Mouse (Mus musculus) ES-CJ7 (cell line): ENCODE data around the gene Pign.

Source experiments
- DNase-seq: peaks from one replicate; pipeline ENCODE4 v3.0.0; 2011; ENCODE audit warnings: low read depth, low spot score

The Pign gene

GRCm38 (mm10) chr1:105563821-105564220 lies 99.7 kb downstream of the Pign start:
- DNase-seq: peak; percentile 34

DNA sequence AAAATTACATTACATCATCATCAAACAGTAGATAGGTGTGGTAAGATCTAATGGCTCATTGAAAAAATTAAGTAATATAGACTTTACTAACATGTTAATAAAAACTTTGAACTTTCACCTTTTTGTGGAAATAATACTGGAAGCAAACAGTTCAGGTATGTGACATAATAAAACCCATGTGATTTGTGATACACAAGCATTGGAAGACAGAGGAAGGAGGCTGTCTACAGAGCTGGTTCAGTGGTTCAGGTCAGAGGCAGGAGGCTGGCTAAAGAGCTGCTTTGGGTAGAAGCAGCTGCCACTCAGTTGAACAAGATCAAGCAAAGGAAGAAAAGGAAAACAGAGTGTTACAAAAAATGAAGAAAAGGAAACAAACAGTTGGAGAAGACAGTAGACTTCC lies 107.4 kb downstream of the Pign start:
- no peak for DNase-seq

DNA sequence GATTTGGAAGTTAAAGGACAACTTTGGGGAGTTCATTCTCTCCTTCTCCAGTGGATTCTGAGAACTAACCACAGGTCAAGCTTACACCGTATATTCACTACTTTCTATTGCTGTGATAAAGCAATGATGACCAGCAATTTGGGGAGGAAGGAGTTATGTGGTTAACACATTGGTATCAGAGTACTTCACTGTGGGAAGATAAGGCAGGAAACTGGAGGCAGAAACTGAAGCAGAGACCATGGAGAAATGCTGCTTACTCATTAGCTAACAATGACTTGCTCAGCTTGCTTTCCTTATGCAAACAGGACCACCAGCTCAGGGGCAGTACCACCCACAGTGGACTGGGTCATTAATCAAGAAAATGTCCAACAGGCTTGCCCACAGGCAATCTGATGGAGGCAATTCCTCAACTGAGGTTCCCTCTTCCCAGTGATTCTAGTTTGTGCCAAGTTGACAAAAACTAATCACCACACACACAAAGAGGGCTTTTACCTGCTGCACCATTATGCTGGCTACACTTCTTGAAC lies 108.2 kb downstream of the Pign start:
- DNase-seq: no peak

GRCm38 (mm10) chr1:105553130-105553529 lies 110.3 kb downstream of the Pign start:
- no peak for DNase-seq

- no peak for DNase-seq
Observed at GRCm38 (mm10) chr1:105550163-105550562, 113.3 kb downstream of the Pign start.

DNA sequence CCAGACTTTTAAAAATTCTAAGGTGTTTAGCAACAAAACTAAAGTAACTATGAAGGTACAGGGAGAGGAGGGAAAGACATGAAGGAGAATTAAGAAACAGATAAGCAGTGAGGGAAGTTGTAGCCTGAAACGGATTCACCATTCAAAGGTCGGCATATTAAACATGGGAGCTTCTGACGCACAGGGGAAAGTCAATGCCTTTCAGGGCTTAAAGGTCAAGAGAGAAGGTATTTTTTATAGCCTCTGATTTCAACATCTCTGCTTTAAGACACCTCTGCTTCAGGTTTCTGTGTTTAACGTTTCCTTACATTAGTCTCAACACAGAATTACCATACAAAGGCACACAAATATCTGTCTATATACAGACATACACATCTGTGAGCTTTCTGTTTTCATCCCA lies 113.8 kb downstream of the Pign start:
- DNase-seq: no peak

- no peak for DNase-seq
Observed at GRCm38 (mm10) chr1:105543051-105543450, 120.4 kb downstream of the Pign start.

GRCm38 (mm10) chr1:105523768-105524167 lies 139.7 kb downstream of the Pign start:
- peak; percentile 34 for DNase-seq

GRCm38 (mm10) chr1:105522321-105522720 lies 141.2 kb downstream of the Pign start:
- DNase-seq: peak; percentile 90

DNA sequence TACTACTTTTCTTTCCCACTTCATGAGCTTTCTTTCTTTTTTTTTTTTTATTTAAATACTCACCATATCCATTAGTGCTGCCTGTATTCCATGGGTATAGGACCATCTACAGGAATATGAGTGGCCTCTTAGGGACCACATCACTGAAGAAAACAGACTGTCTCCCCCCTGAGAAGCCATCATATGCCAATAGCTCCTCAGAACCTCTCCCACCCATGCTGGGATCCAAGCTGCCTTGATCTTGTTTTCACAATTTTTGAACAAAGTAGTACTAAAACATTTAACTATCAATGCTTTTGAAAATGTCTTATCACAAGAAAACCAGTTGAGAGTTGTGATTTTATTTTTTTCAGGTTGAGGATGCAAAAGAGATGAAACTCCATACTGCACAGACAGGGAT lies 145.4 kb downstream of the Pign start:
- DNase-seq: no peak

- DNase-seq: no peak
Observed at GRCm38 (mm10) chr1:105507116-105507515, 156.4 kb downstream of the Pign start.

- DNase-seq: no peak
Observed at GRCm38 (mm10) chr1:105492626-105493025, 170.9 kb downstream of the Pign start.

DNA sequence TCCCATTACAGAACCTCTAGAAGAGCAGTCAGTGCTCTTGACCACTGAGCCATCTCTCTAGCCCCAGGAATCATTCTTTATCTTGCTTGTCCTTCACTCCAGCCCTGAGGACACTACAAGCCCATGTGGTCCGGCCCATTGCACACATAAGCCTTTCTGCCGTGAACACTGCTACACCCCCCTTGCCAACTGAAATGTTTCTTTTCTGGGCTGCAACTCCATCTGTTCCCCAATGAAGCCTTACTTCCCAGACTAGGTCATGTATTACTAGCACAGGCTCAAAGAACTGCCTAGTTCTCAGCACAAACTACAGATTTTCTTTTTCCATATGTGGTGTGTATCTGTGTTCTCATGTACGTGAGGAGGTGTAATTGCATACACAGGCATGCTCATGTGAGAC lies 174.0 kb downstream of the Pign start:
- no peak for DNase-seq

- no peak for DNase-seq
Observed at GRCm38 (mm10) chr1:105487037-105487436, 176.4 kb downstream of the Pign start.
